Mouse (Mus musculus) hindbrain, embryonic 10.5 days (tissue): Measurements from ENCODE around the gene Il33. TPM values are rescaled to one million over a fixed set of nuclear protein-coding genes. Genes with fewer than 3 reads are reported as not detected.

ENCODE experiments used
- DNase-seq: peaks from one replicate; pipeline ENCODE4 v3.0.0-alpha.2; 2017; ENCODE audit warnings: low spot score
- H3K27ac ChIP-seq: fragments of 300-500 bp; sonication (generic); 2 replicates; pipeline ENCODE4 v1.5.1; 2016; ENCODE audit warnings: mild to moderate bottlenecking, moderate library complexity
- H3K27me3 ChIP-seq: fragments of 300-500 bp; sonication (generic); 2 replicates; pipeline ENCODE4 v1.6.1; 2016; ENCODE audit warnings: mild to moderate bottlenecking; ENCODE audit not compliant: poor library complexity, insufficient read depth, severe bottlenecking
- H3K36me3 ChIP-seq: fragments of 300-500 bp; sonication (generic); 2 replicates; pipeline ENCODE4 v1.6.1; 2016; ENCODE audit warnings: mild to moderate bottlenecking, moderate library complexity
- H3K4me1 ChIP-seq: fragments of 300-500 bp; sonication (generic); replicated peaks from 2 replicates; pipeline ENCODE4 v1.6.1; 2016; ENCODE audit warnings: mild to moderate bottlenecking
- H3K4me3 ChIP-seq: fragments of 300-500 bp; sonication (generic); 2 replicates; pipeline ENCODE4 v1.5.1; 2016; ENCODE audit warnings: mild to moderate bottlenecking, moderate library complexity
- H3K9me3 ChIP-seq: fragments of 300-500 bp; sonication (generic); 2 replicates; pipeline ENCODE4 v1.6.1; 2016; ENCODE audit warnings: mild to moderate bottlenecking, moderate library complexity
- WGBS: fragments of 180-500 bp; shearing (Covaris S2); methylation state at CpG from one replicate; pipeline ENCODE4 v1.1.7; 2016; 5-methylcytosine and 5-hydroxymethylcytosine counted together
- polyA plus RNA-seq: library from polyadenylated mRNA; unstranded; fragments of >200 nt; fragmentation: Nextera tagmentation; extraction: Ambion mirVana; gene quantifications from 2 replicates; pipeline ENCODE4 v1.2.1, GENCODE M21; 2016

The Il33 gene
- polyA plus RNA-seq, 1 experiment from 2014 or later = 0.84 TPM

DNA sequence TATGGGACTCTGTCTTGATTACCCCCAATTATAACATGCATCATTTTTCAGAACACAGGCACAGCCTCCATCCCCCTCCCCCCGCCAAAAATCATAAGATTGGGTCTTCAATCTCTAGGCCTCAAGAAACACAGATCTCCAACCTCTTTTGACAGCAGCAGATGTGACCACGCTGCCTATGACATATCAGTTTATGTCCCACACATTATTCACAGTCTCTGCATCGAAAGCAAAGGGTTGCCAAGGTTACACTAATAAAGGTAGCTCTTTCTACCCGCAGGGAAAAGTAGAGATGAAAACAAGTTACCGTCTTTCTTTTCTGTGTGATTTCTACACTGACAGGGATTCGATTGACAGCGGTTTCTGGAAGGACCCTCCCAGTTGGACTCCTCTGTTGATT, 29.9 kb upstream of the Il33 start:
- H3K36me3 ChIP-seq = no peaks in the 10 kb centered on the region
- H3K4me3 ChIP-seq = no peak overlapping the region
- no peak for DNase-seq
- H3K27ac ChIP-seq = no peak overlapping the region
- 75% methylated on average over 7 of the region's 7 CpGs for WGBS
- H3K9me3 ChIP-seq = peaks cover 8% of the 10 kb centered on the region; the same call in 1 of the 2 replicates
- H3K27me3 ChIP-seq = no peaks in the 10 kb centered on the region
- peaks cover 11% of the 10 kb centered on the region for H3K4me1 ChIP-seq

GRCm38 (mm10) chr19:29900318-29900717, 24.6 kb upstream of the Il33 start:
- Histone ChIP-seq H3K4me1 (no peaks in the 10 kb centered on the region), H3K4me3 (no peak overlapping the region), H3K27me3 (no peaks in the 10 kb centered on the region), H3K36me3 (no peaks in the 10 kb centered on the region), H3K27ac (no peak overlapping the region), H3K9me3 (peaks cover 10% of the 10 kb centered on the region; the same call in 1 of the 2 replicates)
- DNase-seq = no peak
- 93% methylated on average over 3 of the region's 3 CpGs for WGBS

DNA sequence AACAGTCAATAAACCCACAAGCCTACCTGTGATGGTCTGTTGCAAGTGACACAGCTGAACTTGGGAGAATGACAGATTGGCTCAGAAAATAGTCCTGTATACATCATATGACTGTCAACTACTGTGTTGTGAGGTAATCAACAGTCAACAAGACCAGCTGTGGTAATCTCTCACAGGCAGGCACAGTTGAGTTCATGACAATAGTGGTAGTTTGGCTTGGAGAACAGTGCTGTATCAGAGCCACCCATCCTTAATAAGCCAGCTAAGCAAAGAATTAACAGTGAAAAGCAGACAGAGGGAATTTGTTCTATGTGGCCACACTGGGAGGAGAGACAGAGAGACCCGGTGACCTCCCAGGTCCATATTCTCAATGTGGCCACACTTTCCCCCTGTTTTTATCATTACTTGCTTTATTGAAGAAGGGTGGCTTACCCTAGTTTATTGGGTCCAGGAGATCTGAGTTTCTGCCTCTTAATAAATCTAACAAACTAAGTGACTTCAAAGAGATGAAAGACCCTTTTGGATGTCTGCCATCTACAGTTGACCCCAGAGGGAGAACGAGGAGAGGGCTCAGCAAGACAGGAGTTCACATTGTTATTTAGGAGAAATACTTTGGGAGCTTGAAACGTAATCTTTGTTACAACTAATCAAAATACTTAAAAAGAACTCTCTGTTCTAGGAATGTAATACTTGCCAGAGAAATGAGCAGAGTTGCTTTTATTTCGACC, 22.4 kb upstream of the Il33 start:
- Histone ChIP-seq H3K4me1 (no peaks in the 10 kb centered on the region), H3K27ac (no peak overlapping the region)
- 76% methylated on average over 4 of the region's 4 CpGs for WGBS

DNA sequence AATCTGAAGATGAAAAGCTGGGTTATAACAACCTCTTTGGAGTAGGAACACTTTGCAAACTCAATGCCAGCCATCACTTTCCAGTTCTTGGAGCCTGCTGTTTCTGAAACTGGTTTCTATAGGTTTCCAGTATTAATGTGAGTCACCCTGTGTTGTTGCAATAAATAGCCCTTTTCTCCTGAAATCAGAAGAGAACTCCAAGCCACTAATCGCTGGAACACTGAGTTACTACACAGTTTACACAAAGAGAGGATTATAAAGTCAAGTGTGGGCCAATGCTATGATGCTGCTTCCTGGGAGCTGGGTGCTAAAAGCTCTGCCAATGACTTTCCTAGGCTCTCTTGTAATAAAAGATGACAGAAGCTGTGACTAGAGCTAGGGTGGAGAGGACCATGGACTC, 19.0 kb upstream of the Il33 start:
- no peak for DNase-seq
- H3K27ac ChIP-seq = no peak overlapping the region
- no peaks in the 10 kb centered on the region for H3K4me1 ChIP-seq
- no peaks in the 10 kb centered on the region for H3K9me3 ChIP-seq
- no peak overlapping the region for H3K4me3 ChIP-seq
- H3K27me3 ChIP-seq = no peaks in the 10 kb centered on the region
- 84% methylated on average over 1 of the region's 1 CpGs for WGBS
- H3K36me3 ChIP-seq = no peaks in the 10 kb centered on the region

More for the DNA sequence above, 22.4 kb upstream of the Il33 start:
- Histone ChIP-seq H3K27me3 (no peaks in the 10 kb centered on the region), H3K4me3 (no peak overlapping the region), H3K9me3 (peaks cover 10% of the 10 kb centered on the region; the same call in 1 of the 2 replicates), H3K36me3 (no peaks in the 10 kb centered on the region)
- DNase-seq = no peak

- DNase-seq = no peak
- H3K4me3 ChIP-seq = no peak overlapping the region
- no peaks in the 10 kb centered on the region for H3K4me1 ChIP-seq
- WGBS = 88% methylated on average over 1 of the region's 1 CpGs
- H3K27me3 ChIP-seq = no peaks in the 10 kb centered on the region
- no peaks in the 10 kb centered on the region for H3K36me3 ChIP-seq
- no peak overlapping the region for H3K27ac ChIP-seq
- no peaks in the 10 kb centered on the region for H3K9me3 ChIP-seq
Observed at GRCm38 (mm10) chr19:29909166-29909565, 15.7 kb upstream of the Il33 start.

GRCm38 (mm10) chr19:29911919-29912318, 13.0 kb upstream of the Il33 start:
- Histone ChIP-seq H3K4me1 (no peaks in the 10 kb centered on the region), H3K27me3 (no peaks in the 10 kb centered on the region), H3K36me3 (no peaks in the 10 kb centered on the region), H3K9me3 (no peaks in the 10 kb centered on the region), H3K4me3 (no peak overlapping the region), H3K27ac (no peak overlapping the region)
- 91% methylated on average over 6 of the region's 6 CpGs for WGBS
- no peak for DNase-seq

DNA sequence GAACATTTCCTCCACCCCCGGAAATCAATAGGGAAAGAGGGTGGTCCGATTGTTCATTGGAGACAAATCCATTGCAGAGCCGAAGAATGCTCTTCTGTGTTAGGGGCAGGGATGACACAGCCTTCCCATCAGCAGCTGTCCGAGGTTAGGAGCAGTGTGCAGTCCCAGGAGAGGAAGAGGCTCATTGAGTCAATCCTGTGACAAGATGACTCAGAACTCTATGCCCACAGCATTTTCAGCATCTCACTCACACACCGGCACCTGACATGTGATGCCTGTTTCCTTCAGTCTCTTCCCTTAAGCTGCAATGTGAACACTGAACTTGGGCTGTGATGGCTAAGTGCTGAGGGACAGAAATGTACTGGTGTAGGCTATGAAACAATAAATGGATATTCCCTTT, 7.5 kb upstream of the Il33 start:
- DNase-seq = no peak
- no peak overlapping the region for H3K4me3 ChIP-seq
- H3K27ac ChIP-seq = no peak overlapping the region
- no peaks in the 10 kb centered on the region for H3K4me1 ChIP-seq
- no peaks in the 10 kb centered on the region for H3K27me3 ChIP-seq
- 73% methylated on average over 5 of the region's 5 CpGs for WGBS
- no peaks in the 10 kb centered on the region for H3K36me3 ChIP-seq
- H3K9me3 ChIP-seq = no peaks in the 10 kb centered on the region

DNA sequence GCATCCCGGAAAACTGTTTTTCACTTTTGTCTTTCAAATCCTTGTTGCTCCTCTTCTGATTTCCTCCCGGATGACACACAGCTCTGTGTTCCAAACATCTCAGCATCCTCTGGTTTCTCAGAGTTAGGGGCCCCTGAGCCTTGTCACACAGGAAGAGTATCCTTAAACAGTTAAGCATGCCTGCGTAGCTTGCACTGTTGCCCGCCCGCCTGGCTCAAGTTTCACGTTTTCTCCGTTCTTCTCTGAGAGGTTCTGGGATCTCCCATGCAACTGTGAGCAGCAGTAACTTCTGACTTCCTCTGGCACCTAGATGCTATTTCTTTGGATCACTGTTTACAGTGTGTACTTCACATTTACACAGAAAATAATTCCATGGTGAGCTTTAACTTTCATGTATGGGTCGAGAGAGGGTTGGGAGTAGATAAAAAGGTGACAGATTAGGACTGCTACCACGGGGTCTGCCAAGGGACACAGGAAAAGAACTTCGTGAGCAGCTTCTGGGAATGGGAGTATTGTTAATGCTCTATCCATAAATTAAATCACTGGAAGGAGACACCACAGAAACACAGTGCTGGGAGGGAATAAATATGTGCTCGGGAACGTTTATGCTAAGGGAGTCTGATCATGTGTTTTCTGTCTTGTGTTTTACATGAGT, 1.3 kb downstream of the Il33 start:
- Histone ChIP-seq H3K27ac (no peak overlapping the region), H3K4me1 (no peaks in the 10 kb centered on the region), H3K9me3 (no peaks in the 10 kb centered on the region), H3K36me3 (no peaks in the 10 kb centered on the region), H3K27me3 (no peaks in the 10 kb centered on the region), H3K4me3 (no peak overlapping the region)
- no peak for DNase-seq
- 76% methylated on average over 12 of the region's 12 CpGs for WGBS

GRCm38 (mm10) chr19:29930296-29930695, 5.4 kb downstream of the Il33 start:
- H3K4me3 ChIP-seq = no peak overlapping the region
- no peak for DNase-seq
- WGBS = 79% methylated on average over 5 of the region's 5 CpGs
- H3K9me3 ChIP-seq = no peaks in the 10 kb centered on the region
- H3K36me3 ChIP-seq = no peaks in the 10 kb centered on the region
- no peaks in the 10 kb centered on the region for H3K4me1 ChIP-seq
- no peaks in the 10 kb centered on the region for H3K27me3 ChIP-seq
- H3K27ac ChIP-seq = no peak overlapping the region

- no peak for DNase-seq
- Histone ChIP-seq H3K4me3 (no peak overlapping the region), H3K9me3 (no peaks in the 10 kb centered on the region), H3K27me3 (no peaks in the 10 kb centered on the region), H3K36me3 (no peaks in the 10 kb centered on the region), H3K27ac (no peak overlapping the region), H3K4me1 (0 out of 2 replicates have a peak, but pooled peaks cover 2% of the 10 kb centered on the region)
- WGBS = 64% methylated on average over 8 of the region's 8 CpGs
Observed at GRCm38 (mm10) chr19:29937445-29937844, 12.5 kb downstream of the Il33 start.

DNA sequence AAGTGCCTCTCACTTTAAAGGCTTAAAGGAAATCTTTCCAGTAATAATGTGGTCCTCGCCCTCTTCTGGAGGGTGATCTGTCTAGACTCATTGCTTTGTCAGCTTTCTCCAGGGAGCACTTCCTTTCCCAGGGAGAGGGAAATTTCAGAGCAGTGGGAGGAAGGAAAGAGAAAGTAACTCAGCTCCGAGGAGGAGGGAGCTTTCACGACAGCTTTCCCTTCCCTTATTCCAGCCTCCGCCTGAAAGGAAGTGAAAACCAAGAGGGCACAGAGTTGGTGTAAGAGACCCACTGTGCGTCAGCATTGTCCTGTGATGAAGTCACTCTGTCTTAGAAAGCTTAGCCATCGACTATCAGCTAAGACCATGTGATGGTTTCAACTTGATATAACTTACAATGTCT, 15.3 kb downstream of the Il33 start:
- Histone ChIP-seq H3K36me3 (no peaks in the 10 kb centered on the region), H3K4me3 (no peak overlapping the region), H3K27me3 (no peaks in the 10 kb centered on the region), H3K4me1 (0 out of 2 replicates have a peak, but pooled peaks cover 2% of the 10 kb centered on the region), H3K27ac (no peak overlapping the region), H3K9me3 (no peaks in the 10 kb centered on the region)
- 64% methylated on average over 6 of the region's 6 CpGs for WGBS
- no peak for DNase-seq

DNA sequence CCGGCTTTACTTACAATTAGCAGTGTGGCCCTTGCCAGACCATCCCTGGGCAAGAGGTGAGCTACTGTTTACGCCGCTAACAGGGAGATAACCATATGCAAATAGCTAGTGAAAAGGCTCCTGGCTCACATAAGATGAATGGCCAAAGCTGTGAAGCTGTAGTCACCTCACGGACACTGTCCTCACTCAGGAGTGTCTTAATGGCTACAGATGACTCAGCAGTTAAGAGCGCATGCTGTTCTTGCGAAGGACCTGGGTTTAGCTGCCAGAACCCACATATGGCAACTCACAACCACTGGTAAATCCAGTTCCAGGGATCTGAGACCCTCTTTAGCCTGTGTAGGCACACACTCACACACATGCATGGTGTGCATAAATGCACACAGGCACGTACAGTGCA, 16.3 kb downstream of the Il33 start:
- H3K9me3 ChIP-seq = no peaks in the 10 kb centered on the region

DNA sequence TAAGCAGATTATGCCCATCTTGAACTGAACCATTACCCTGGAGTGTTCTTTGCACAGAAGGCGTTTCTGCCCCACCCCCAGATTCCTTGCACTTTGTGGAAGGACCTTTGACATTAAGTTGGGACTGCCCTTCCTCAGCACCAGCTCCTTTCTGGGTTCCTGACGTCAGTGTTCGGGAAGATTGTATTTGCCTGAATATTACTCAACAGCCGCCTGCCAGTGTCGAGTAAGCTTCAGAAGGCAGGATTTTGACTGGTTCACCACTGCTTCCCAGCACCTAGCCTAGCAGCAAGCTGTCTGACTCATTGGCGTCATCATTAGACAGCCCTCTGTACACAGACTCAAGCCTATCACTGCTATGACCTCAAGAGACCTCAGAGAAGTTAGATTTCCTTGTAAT, 17.4 kb downstream of the Il33 start:
- WGBS = 78% methylated on average over 6 of the region's 6 CpGs
- Histone ChIP-seq H3K27ac (no peak overlapping the region), H3K27me3 (no peaks in the 10 kb centered on the region)

More for the DNA sequence above, 16.3 kb downstream of the Il33 start:
- 79% methylated on average over 7 of the region's 7 CpGs for WGBS
- no peaks in the 10 kb centered on the region for H3K36me3 ChIP-seq
- H3K4me3 ChIP-seq = no peak overlapping the region
- H3K27me3 ChIP-seq = no peaks in the 10 kb centered on the region
- DNase-seq = no peak
- no peak overlapping the region for H3K27ac ChIP-seq
- peaks cover 11% of the 10 kb centered on the region for H3K4me1 ChIP-seq

More for the DNA sequence above, 17.4 kb downstream of the Il33 start:
- Histone ChIP-seq H3K4me3 (no peak overlapping the region), H3K9me3 (no peaks in the 10 kb centered on the region), H3K36me3 (no peaks in the 10 kb centered on the region), H3K4me1 (peaks cover 17% of the 10 kb centered on the region)
- no peak for DNase-seq
